Mouse (Mus musculus): ENCODE measurements around the gene Syngr1. TPM values are rescaled to one million over a fixed set of nuclear protein-coding genes. Genes with fewer than 3 reads are reported as not detected.

Syngr1 gene
- total and polyA plus RNA-seq, 3 experiments = 105 to 115 TPM; not detected in 1

- peak; percentile 100 for TF ChIP-seq ZMIZ1 (IDR thresholded peaks at IDR 0.05; ENCODE audit: low read depth, low read length)
- peak; percentile 89 for TF ChIP-seq KAT2A (conservative IDR thresholded peaks at IDR 0.05; ENCODE audit: low read depth, low read length)
Observed at GRCm38 (mm10) chr15:80083276-80083731, 7.8 kb upstream of the Syngr1 start (continued).

DNA sequence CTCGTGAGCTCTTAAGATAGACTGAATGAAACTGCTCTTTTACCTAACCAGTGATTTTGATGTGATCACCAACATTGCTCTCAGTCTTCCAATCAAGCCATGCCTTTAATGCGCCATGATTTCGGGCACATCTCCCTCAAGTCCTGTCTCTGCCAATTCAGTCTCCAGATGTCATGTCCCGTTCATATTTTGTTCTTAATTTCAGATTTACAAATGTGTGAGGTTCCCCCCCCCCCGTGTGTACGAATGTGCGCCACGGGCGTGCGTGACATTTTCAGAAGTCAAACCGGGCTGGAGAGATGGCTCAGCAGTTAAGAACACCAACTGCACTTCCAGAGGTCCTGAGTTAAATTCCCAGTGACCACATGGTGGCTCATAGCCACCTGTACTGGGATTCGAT is 7.4 kb upstream of the Syngr1 start:
- Histone ChIP-seq H3K4me3 (ENCODE audit: control insufficient read depth in 1 of 2, insufficient read depth in 1 of 2, low read depth in 2 of 2, low read length in 2 of 2) (peak overlapping the region; percentile 49 to 74), H3K9ac (ENCODE audit: control insufficient read depth, low read depth, low read length, poor library complexity, severe bottlenecking) (peak overlapping the region; percentile 80), H3K27ac (ENCODE audit: control insufficient read depth, low read depth, low read length) (peak overlapping the region; percentile 93), H3K4me1 (ENCODE audit: control insufficient read depth in 1 of 2, insufficient read depth in 2 of 2, low read length in 2 of 2) (peaks cover 0 to 9% of the 10 kb centered on the region in 2 experiments; a peak in 2 of 4 replicates), H3K79me2 (ENCODE audit: control insufficient read depth, insufficient read depth, low read length, poor library complexity) (peaks cover 41% of the 10 kb centered on the region), H3K27me3 (ENCODE audit: control insufficient read depth in 1 of 2, insufficient read depth in 2 of 2, low read length in 2 of 2) (no peaks in the 10 kb centered on the region), H3K36me3 (ENCODE audit: control insufficient read depth in 1 of 2, insufficient read depth in 2 of 2, low read length in 2 of 2) (peaks cover 15 to 17% of the 10 kb centered on the region in 2 experiments; a peak in 3 of 4 replicates), H3K9me3 (replicated peaks; ENCODE audit: insufficient read depth, low read length) (no peaks in the 10 kb centered on the region)
- DNase-seq (ENCODE audit: low read depth, low spot score) = no peak
- TF ChIP-seq CHD1 (IDR thresholded peaks at IDR 0.05; ENCODE audit: low read depth, low read length) (peak; percentile 41; the same call in 1 of the 2 replicates), HCFC1 (IDR thresholded peaks at IDR 0.05; ENCODE audit: low read depth, low read length) (no peak)

DNA sequence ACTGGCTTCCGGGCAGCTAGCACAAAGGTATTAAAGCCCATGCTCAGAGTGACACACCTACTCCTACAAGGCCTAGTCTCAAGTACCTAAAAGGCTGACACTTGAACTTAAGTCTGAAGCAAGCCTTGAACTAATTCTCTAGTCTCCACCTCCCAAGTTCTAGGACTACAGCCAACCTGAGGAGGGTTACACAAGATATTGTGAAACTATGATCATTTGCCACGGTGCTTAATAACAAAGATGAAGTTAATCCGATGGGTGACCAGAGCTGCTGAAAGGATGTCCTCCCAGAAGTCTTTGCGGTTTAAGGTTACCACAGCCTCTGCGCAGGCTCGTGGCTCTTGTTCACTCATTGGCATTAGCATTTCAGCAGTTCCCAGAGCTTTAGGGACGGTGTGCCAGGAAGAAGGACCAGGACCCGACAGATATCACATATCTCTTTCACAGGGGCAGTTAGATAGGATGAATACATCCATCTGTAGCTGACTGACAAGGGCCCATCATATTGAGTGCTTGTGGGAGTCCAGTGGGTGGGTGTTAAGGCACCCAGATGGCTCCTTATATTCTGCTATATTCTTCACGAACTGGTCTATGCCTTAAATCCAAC is 3.6 kb upstream of the Syngr1 start:
- Histone ChIP-seq H3K4me3 (ENCODE audit: control insufficient read depth in 1 of 2, insufficient read depth in 1 of 2, low read depth in 2 of 2, low read length in 2 of 2) (no peak overlapping the region), H3K9me3 (replicated peaks; ENCODE audit: insufficient read depth, low read length) (no peaks in the 10 kb centered on the region), H3K4me1 (ENCODE audit: control insufficient read depth in 1 of 2, insufficient read depth in 2 of 2, low read length in 2 of 2) (peaks cover 12 to 26% of the 10 kb centered on the region in 2 experiments), H3K27ac (ENCODE audit: control insufficient read depth, low read depth, low read length) (peak overlapping the region; percentile 76), H3K27me3 (ENCODE audit: control insufficient read depth in 1 of 2, insufficient read depth in 2 of 2, low read length in 2 of 2) (no peaks in the 10 kb centered on the region), H3K36me3 (ENCODE audit: control insufficient read depth in 1 of 2, insufficient read depth in 2 of 2, low read length in 2 of 2) (peaks cover 0 to 20% of the 10 kb centered on the region in 2 experiments; a peak in 2 of 4 replicates), H3K9ac (ENCODE audit: control insufficient read depth, low read depth, low read length, poor library complexity, severe bottlenecking) (peak overlapping the region; percentile 13; the same call in 1 of the 2 replicates), H3K79me2 (ENCODE audit: control insufficient read depth, insufficient read depth, low read length, poor library complexity) (peaks cover 25% of the 10 kb centered on the region)
- DNase-seq (ENCODE audit: low read depth, low spot score) = peak; percentile 86
- TF ChIP-seq CHD1 (IDR thresholded peaks at IDR 0.05; ENCODE audit: low read depth, low read length) = no peak
- TF ChIP-seq ZMIZ1 (IDR thresholded peaks at IDR 0.05; ENCODE audit: low read depth, low read length) = no peak
- TF ChIP-seq MAZ (IDR thresholded peaks at IDR 0.05; ENCODE audit: low read depth, low read length) = no peak
- no peak for TF ChIP-seq JUND (IDR thresholded peaks at IDR 0.05; ENCODE audit: low read depth, low read length)
- no peak for TF ChIP-seq NELFE (IDR thresholded peaks at IDR 0.05; ENCODE audit: low read depth, low read length)
- TF ChIP-seq POLR2AphosphoS2 (IDR thresholded peaks at IDR 0.05; ENCODE audit: low read length) = 0 out of 2 replicates have a peak, but pooled peaks have one; percentile 35
- no peak for TF ChIP-seq USF1 (IDR thresholded peaks at IDR 0.05; ENCODE audit: low read depth, low read length)
- TF ChIP-seq ZNF384 (IDR thresholded peaks at IDR 0.05; ENCODE audit: low read depth, low read length) = no peak
- TF ChIP-seq MYB (IDR thresholded peaks at IDR 0.05; ENCODE audit: low read depth, low read length) = no peak
- no peak for TF ChIP-seq TBP (IDR thresholded peaks at IDR 0.05; ENCODE audit: low read depth, low read length)
- no peak for TF ChIP-seq POLR2AphosphoS5 (IDR thresholded peaks at IDR 0.05; ENCODE audit: borderline replicate concordance, low read depth, low read length)
- no peak for TF ChIP-seq MXI1 (IDR thresholded peaks at IDR 0.05; ENCODE audit: low read depth, low read length)
- TF ChIP-seq GABPA (IDR thresholded peaks at IDR 0.05; ENCODE audit: low read depth, low read length) = no peak
- TF ChIP-seq NRF1 (IDR thresholded peaks at IDR 0.05; ENCODE audit: insufficient read depth, low read depth, low read length, poor library complexity, severe bottlenecking) = peak; percentile 78
- peak; percentile 97 for TF ChIP-seq GATA1 (IDR thresholded peaks at IDR 0.05; ENCODE audit: low read depth, low read length)
- no peak for TF ChIP-seq E2F4 (IDR thresholded peaks at IDR 0.05; ENCODE audit: borderline replicate concordance, low read depth, low read length)
- TF ChIP-seq MAFK (IDR thresholded peaks at IDR 0.05; ENCODE audit: borderline replicate concordance, low read depth, low read length) = no peak
- 0 out of 2 replicates have a peak, but pooled peaks have one; percentile 5 for TF ChIP-seq ELF1 (IDR thresholded peaks at IDR 0.05; ENCODE audit: low read depth, low read length)
- TF ChIP-seq POLR2A (IDR thresholded peaks at IDR 0.05; ENCODE audit: control insufficient read depth in 1 of 2, insufficient read depth in 1 of 2, low read depth in 1 of 2, low read length in 2 of 2, poor library complexity in 1 of 2) = 0 out of 4 replicates have a peak, but pooled peaks of 1 of the 2 experiments have one; percentile 20
- no peak for TF ChIP-seq RAD21 (IDR thresholded peaks at IDR 0.05; ENCODE audit: low read depth, low read length)
- peak in 1 of 2 experiments; percentile 97; a peak in 3 of 4 replicates for TF ChIP-seq EP300 (IDR thresholded peaks at IDR 0.05; ENCODE audit: low read depth in 1 of 2, low read length in 2 of 2)
- TF ChIP-seq TAL1 (IDR thresholded peaks at IDR 0.05; ENCODE audit: low read length) = peak; percentile 87
- TF ChIP-seq HCFC1 (IDR thresholded peaks at IDR 0.05; ENCODE audit: low read depth, low read length) = 0 out of 2 replicates have a peak, but pooled peaks have one; percentile 12
- peak; percentile 45; the same call in 1 of the 2 replicates for TF ChIP-seq RCOR1 (IDR thresholded peaks at IDR 0.05; ENCODE audit: low read depth, low read length)
- no peak for TF ChIP-seq ZKSCAN1 (IDR thresholded peaks at IDR 0.05; ENCODE audit: low read depth, low read length)
- TF ChIP-seq KAT2A (conservative IDR thresholded peaks at IDR 0.05; ENCODE audit: low read depth, low read length) = no peak
- TF ChIP-seq MYC (IDR thresholded peaks at IDR 0.05; ENCODE audit: low read depth, low read length) = no peak

All from MEL (cell line).